Mouse (Mus musculus) layer of hippocampus, adult 9-11 months (tissue): ENCODE measurements at regions not wholly inside any gene's neighbourhood (a gene's known extent, or its start where the extent isn't known, plus 50 kb on each side); places are given as distances from the start of the nearest gene placed in this dataset.
A peak's percentile ranks its signal among the peaks of the same experiment; 100 is the strongest.

Source experiments
- DNase-seq: peaks from one replicate; pipeline ENCODE4 v3.0.0; 2022

DNA sequence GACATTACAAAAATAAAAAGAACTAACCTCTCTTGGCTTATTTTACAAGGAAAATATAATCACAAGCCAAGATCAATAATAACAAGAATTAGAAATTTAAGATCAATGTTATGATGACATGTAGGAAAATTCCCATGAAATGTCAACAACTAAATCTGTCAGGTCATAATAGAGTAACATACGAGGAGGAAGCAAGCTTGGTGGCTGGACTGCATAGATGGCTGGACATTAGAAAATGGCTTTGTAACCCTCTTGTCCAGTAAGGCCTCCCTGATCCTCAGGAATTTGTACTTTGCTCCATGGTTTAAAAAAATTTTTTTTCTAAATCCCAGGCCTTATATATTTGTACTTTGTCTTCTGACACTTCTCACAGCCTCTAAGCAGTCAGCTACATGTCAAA is 132.7 kb upstream of the Aoah start:
- DNase-seq = no peak

DNA sequence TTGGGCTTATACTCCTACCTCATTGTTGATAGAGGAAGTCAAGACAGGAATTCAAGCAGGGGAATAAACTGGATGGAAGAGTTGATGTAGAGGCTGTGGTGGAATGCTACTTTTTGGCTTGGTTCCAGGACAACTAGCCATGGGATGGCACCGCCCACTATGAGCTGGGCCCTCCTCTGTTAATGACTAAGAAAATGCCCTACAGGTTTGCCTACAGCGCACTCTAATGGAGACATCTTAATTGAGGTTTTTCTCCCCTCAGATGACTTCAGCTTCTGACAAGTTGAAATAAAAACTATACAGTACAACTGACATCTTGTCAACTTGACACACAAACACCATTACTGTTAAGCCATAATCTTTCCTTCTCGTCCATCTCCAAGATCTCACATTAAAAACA is 115.2 kb upstream of the Aoah start:
- DNase-seq = no peak

DNA sequence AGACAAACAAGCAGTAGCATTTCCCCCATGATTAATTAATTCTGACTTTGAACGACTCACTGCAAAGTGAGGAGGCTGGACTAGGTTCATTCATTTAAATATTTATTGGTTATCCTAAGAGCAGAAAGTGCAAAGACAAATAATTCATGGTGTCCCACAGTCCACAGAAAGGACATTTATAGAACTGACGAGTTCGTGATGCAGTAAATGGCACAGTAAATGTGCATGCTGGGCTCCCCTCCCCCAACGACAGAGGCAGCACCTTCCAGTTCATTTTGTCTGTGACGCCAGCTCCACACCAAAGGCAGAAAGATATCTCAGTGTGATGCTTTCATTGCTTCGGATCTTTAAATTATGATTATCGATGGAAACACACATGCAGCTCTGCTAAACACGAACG is 107.0 kb upstream of the Aoah start:
- no peak for DNase-seq

DNA sequence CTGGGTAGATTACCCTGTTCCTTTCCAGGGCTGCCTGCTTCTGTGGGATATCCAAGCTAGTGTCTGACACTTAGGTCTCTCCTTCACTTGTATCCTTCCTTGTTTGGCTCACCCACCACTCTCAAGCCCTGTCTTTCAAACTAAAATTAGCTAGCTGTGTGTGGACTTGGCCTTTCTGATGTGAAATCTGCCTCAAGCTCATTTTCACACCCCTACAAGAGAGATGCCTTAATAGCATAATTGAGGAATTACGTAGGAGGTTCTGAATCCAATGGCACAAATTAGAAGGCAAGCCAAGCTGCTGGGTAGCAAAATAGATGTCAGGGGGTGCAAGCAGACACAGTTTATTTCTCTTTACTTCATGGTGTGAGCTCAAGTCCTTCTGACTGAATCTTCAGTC is 106.5 kb upstream of the Aoah start:
- DNase-seq = no peak

DNA sequence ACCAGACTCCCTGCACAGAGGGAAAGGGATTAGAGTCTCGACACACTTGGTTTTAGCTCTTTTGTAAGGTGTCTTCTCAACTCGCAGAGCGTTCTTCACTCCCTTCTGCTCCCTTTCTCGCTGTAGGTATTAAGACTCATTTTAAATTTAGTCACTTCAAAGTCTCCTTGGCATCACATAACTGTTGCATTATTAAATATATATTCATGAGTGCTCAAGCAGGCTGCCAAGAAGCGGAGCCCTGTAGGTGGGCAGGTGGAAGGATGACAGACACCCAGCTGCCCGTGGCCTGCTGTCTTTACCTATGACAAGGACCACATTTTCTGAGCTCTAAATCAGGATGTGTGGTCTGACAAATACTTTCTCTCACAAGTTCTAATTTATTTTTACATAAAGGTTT is 82.4 kb upstream of the Aoah start:
- DNase-seq = peak; percentile 12

DNA sequence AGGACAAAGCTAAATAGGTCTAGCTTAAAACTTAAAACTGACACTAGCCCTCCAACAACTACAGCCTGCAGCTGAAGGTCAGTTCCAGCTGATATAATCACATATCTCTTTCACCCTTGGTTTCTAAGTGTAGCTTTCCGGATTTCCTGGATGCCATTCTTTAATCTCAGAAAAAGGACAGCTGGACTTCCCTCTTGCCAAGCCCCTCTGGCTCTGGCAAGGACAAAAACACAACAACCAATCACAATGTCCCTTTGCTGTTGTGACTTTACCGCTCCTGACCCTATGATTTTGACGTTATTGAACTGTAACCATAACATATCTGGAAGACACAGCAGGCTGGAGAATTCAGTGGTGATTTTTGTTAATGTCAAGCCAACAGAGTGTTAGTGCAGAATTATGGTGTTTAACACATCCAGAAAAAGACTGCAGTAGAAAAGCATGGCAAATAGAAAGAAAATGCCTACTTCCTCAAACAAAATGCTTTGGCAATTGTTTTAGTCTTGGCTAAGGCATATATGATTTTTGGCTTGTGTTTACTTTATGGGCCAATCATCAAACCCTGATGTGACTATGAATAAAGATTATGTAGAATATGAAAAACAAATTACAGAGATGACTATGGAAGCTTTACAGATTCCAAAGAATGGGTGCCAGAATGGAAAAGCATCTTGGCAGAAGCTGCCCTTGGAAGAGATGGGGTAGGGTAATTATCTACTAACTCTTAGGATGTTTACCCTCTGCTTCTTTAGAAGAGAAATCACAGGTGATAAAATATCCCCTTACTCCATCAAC is 70.4 kb upstream of the Aoah start:
- no peak for DNase-seq

DNA sequence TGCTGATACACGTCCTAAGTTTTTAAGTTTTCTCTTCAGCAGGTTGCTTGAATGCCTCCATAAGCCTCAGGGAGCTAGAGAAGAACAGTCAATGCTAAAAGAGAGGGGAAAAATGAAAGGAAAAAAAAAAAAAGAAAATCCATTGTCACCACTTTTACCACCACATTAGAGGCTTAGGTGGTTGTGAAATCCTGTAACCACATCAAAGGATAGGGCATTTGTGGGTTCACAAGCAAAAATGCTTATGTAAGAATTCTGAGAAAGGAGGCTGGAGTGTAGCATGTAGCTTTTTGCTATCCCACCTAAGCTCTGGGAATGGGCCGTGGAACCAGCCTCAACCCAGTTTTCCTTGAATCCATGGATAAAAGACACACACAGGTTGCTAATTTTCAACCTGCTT is 69.5 kb upstream of the Aoah start:
- no peak for DNase-seq

DNA sequence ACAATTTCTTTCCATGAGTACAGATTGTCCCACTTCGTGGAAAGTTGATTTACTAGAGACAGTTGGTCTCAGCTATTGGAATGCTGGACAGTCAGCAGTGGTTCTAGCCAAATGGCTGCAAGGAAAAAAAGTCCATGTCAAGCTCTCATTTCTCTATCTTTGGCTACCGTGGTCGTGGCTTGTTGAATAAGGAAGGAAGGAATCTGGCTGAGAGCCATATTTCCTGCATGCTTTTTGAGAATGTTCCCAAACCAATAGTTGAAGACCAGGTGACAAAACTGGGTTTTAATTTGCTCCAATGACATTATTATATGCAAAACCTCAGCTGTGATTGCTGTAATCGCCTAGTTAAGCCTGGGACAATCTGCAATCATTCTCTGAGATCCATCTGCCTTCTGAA is 68.4 kb upstream of the Aoah start:
- DNase-seq = no peak

DNA sequence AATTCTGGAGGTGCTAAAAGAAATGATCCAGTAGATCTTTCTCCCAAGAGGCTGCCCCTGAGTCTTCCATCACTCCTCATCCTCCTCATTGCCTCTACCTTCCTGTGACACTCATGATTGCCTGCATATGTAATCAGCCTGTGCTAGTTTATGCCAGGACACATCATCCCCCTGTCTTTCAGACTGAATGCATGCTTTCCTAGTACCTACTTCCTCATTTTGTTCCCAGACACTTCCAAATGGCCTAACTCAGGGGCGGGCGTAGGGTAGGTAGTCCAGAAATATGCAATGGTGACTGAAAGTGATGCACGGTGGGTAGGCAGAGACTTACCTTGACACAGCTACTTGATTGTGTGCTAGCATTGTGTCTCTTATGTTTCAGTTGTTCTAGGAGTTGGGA is 65.8 kb upstream of the Aoah start:
- no peak for DNase-seq

DNA sequence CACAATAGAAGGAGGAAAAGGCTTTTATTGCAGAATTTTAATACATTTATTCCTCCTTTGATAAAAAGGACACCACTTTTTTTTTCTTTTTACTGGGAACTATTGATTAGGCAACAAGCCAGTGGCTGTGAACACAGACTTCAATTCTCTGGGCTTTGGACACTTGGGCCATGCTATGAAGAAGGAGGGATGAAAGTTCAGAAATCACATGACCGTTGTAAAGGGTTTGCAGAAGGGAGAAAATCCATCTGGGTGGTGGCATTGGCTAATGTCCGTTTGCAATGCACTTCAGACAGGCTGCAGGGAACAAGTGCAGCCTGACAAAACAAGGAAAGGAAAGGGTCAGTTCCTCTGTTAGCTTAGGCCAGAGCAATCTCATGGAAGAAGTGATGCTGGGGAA is 60.9 kb upstream of the Aoah start:
- DNase-seq = no peak

DNA sequence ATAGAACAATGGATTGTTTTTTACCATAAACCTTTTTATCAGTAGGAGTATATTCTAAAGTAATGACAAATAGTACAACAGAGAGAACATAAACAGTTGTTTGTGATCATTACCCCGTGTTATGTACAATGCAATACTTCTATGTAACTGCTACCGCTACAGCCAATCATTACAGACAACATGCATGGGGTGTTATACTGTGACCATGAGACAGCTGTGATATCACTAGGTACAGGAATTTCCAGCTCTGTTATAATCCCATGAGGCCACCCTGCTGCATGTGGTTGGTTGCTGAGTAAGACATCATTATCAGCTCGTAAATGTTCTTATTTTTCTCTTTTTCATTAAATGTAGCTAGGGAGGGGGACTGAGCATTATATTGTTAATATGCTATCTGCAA is 59.6 kb upstream of the Aoah start:
- no peak for DNase-seq

DNA sequence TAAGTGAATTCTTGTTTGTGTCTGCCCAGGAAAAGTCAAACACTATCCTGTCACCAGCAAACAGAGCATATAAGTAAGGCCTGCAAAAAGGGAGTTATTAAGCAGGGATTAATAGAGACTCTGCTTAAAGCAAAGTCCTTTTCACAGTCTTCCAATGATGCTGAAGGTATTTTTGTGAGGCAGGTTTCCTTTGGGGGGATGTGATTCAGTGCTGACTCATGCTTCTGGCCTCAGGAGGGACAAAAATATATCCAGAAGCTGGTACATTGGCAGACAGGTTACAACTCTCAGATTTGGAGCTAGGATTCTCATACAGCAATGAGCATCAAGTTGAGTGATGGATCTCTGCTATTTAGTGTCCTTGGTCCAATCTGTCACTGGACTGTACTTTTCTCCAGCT is 57.3 kb upstream of the Aoah start:
- no peak for DNase-seq
